Mouse (Mus musculus) pancreas, adult 10 weeks (tissue): ENCODE measurements around the gene Secisbp2. TPM values are rescaled to one million over a fixed set of nuclear protein-coding genes. Genes with fewer than 3 reads are reported as not detected.

Experiments used
- polyA plus RNA-seq: library from polyadenylated mRNA; stranded (reverse); fragments of 350-450 nt; fragmentation: Illumina TruSeq; extraction: RNeasy Lipid Tissue Mini Kit (QIAGEN cat#74804); gene quantifications from one replicate; pipeline ENCODE4 v1.2.3, GENCODE M21; 2015; ENCODE audit warnings: low read depth, low replicate concordance; ENCODE audit not compliant: insufficient read depth

Gene Secisbp2
- 7.4 TPM for polyA plus RNA-seq

DNA sequence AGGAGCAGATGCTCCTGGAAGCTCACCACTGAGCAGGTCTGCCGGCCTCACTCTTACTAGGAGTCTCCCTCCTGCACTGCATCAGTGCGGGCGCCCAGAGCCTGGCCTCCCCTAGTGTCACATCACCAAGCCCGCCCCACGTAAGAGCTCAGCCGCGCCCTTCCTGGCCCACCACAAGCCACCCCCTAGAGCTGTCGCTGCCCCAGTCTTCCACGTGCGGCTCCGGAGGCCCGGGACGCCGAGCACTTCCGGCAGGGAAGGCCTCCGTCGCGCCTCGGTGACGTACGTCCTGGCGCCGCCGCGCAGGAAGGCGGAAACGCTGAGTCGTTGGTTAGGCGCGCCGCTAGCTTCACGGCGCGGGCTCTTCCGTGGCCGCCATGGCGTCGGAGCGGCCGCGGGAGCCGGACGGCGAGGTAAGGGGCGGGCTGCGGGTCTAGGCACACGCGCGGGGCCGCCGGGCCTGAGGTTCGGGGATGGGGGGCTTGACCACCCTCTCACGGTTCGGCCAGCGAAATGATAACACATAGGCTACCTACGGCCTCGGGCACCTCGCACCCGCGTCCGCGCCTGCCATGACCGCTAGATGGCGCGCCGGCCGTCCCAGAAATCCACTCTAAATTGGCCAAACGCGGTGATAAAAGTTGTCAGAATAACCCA is at the start of gene Secisbp2:
Gene Secisbp2, plus strand, starts transcription at position 290 of the 657 bp plus-strand sequence.

DNA sequence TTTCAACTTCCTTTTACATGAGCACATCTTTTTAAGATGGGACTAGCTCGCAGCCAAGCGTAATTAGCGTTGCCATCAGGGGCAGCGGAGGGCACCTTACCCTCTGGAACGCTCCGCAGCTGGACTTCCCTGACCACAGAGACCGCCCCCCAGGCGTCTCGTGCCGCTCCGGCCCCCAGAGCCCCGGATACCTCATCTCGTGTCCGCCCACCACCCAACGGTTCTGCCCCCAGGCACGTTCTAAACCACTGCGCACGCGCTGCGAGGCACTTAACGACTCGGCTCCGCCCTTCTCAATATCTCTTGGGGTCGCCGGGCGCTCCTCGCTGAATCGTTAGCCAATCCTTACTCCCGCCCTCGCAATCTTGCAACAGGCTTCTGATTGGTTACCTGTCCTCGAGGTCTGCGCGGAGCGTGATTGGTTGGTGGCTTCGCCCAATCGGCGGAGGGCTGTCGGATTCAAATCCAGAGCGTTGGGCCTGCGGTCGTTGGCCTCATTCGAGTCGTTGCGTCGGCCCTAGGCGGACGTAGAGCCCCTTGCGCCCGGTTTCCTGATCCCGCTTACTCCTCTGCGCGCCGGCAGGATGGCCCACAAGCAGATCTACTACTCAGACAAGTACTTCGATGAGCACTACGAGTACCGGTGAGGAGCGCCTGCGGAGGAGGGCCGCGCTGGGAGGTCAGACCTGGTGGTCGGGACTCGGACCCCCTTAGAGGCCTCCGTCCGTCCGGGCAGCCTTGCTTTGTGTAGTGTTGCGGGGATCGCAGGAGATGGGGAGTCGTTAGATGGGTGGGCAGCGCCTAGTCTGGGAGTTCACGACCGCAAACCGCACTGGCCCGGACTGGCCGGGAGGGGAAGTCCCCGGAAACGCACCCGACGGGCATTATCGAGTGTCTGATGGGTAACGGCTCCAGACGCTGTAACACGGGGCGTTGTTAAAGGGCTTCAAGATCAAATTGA is 6.4 kb upstream of the Secisbp2 start, which contains the start of gene Cks2:
Gene Cks2, plus strand, starts transcription at position 404 of the 961 bp plus-strand sequence.

Other genes with a start within 250 kb of the Secisbp2 start
- 1.9 TPM for gene S1pr3, start 243.1 kb upstream of the Secisbp2 start, polyA plus RNA-seq
- gene Shc3, start 82.3 kb upstream of the Secisbp2 start, polyA plus RNA-seq: not detected
- gene Cks2, start 6.5 kb upstream of the Secisbp2 start, polyA plus RNA-seq: not detected
- gene Sema4d, start 142.1 kb downstream of the Secisbp2 start, polyA plus RNA-seq: 1.00 TPM
- 19.5 TPM for gene Gadd45g, start 195.0 kb downstream of the Secisbp2 start, polyA plus RNA-seq